Mouse (Mus musculus) lung, adult 10 weeks (tissue): ENCODE data around the gene Krtap1-3. TPM values are rescaled to one million over a fixed set of nuclear protein-coding genes. Genes with fewer than 3 reads are reported as not detected.

ENCODE experiments used
- polyA plus RNA-seq: library from polyadenylated mRNA; stranded (reverse); fragments of 350-450 nt; fragmentation: Illumina TruSeq; extraction: RNeasy Lipid Tissue Mini Kit (QIAGEN cat#74804); gene quantifications from one replicate; pipeline ENCODE4 v1.2.3, GENCODE M21; 2014; ENCODE audit warnings: low read depth, low replicate concordance; ENCODE audit not compliant: insufficient read depth

The Krtap1-3 gene
- polyA plus RNA-seq = not detected

GRCm38 (mm10) chr11:99590981-99591380 is at the start of gene Krtap1-3:
Gene Krtap1-3 (minus strand): TSS chr11:99591339.

GRCm38 (mm10) chr11:99634653-99635134 is 43.6 kb upstream of the Krtap1-3 start, which contains the start of gene Krtap4-2:
Gene Krtap4-2 (minus strand): TSS chr11:99635084.

DNA sequence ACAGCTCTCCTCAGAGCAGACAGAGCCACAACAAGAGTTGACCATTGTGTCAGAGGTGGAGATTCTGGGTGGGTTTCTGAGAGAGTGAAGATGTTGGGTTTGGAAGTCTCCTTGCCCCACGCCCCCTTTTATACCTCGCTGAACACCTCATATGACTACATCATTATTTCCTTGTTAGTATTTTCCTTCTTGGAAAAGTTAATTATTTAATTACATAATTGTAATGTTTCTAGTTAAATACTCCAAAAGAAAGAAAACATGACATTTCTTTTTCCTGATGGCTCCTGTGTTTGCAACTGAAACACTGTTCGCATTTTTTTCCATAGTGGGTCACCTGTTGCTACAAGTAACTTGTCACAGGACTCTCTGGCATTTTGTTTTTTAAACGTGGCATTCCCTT is 37.0 kb upstream of the Krtap1-3 start, which contains the start of gene Krtap4-1:
Gene Krtap4-1 (minus strand): TSS at position 101 of the 400 bp plus-strand sequence.

GRCm38 (mm10) chr11:99620335-99620734 is 29.2 kb upstream of the Krtap1-3 start, which contains the start of gene Gm11562:
Gene Gm11562 (minus strand): TSS chr11:99620435.

DNA sequence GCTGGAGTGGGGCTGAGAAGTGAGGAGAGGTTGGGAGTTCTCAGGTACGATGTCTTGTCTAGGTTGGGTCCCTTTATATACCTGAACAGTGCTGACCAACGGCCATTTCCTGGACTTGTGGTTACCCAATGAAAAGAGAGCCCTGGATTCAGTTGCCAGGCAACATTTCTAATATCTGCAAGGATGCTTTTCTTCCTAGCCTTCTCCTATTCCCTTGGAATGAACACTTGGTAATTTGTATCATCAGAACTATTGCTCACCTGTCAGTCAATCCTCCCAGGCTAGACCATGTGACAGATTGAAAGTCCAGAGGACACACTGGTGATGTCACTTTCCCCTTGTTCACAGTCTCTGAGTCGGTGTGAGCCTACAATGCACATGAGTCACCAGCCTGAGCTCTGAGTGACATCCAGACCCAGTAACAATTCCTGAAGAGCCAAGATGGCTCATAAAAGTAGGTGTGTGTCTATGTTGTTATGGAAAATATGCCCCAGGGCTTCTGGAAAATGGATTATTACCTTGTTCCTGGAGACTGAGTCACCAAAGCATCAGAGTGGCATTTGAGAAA is 23.7 kb upstream of the Krtap1-3 start, which contains the start of gene Krtap2-4:
Gene Krtap2-4 (minus strand): TSS at position 51 of the 568 bp plus-strand sequence.

GRCm38 (mm10) chr11:99610089-99610488 is 18.9 kb upstream of the Krtap1-3 start, which contains the start of gene Gm11937:
Gene Gm11937 (minus strand): TSS chr11:99610189.

DNA sequence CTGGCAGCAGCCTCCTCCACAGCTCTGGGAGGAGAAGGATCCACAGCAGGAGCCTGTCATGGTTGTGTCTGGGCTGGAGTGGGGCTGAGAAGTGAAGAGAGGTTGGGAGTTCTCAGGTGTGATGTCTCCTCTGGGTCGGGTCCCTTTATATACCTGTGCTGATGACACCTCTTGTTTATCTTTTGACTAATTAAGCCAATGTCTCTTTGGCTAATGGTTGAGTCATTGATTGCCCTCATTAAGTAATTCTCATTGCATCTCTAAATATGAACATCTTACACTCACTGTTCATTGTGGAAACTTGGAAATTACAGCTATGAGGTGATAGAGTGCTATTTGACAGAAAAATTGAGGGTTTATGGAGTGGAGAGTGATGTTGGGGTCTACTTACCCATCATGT is 12.1 kb upstream of the Krtap1-3 start, which contains the start of gene Gm11938:
Gene Gm11938 (minus strand): TSS at position 101 of the 400 bp plus-strand sequence.

GRCm38 (mm10) chr11:99597742-99598141 is 6.6 kb upstream of the Krtap1-3 start, which contains the start of gene Krtap9-3:
Gene Krtap9-3 (minus strand): TSS chr11:99598105.

DNA sequence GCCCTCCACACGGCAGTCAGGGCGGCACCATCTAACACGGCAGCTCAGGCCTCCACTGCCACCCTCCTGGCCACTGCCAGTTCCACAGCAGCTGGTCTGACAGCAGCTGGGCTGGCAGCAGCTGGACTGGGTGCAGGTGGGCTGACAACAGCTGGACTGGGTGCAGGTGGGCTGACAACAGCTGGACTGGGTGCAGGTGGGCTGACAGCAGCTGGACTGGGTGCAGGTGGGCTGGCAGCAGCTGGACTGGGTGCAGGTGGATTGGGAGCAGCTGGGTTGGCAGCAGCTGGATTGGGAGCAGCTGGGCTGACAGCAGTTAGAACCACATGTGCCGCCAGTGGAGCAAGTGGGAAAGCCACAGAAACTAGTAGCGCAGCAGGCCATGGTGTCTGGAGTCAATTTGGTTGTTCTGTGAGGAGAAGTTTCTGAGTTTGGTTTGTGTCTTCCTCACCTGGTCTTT is 7.9 kb downstream of the Krtap1-3 start, which contains the start of gene Krtap1-4:
Gene Krtap1-4 (minus strand): TSS at position 410 of the 460 bp plus-strand sequence.

GRCm38 (mm10) chr11:99580636-99581035 is 10.5 kb downstream of the Krtap1-3 start, which contains the start of gene Krtap1-5:
Gene Krtap1-5 (minus strand): TSS chr11:99581016.

DNA sequence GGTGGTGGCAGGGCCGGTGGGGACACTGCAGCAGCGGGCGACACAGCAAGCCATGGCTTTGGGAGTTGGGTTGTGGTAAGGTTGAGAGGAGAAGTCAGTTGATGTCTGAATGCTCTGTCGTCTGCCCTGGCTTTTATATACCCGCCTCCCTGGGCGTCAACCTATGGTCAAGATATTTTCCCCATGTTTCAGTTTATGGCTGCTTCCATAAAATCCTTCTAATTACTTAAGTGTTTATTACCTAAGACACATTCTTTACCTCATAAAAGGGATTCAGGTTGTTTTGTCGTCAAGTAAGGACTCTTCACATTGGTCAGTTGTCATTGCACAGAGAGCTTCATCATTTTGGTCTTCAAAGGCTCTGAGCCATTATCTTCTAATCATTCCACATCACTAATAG is 24.6 kb downstream of the Krtap1-3 start, which contains the start of gene Krtap3-1:
Gene Krtap3-1 (minus strand): TSS at position 101 of the 400 bp plus-strand sequence.

GRCm38 (mm10) chr11:99559366-99559765 is 31.8 kb downstream of the Krtap1-3 start, which contains the start of gene Gm11939:
Gene Gm11939 (minus strand): TSS chr11:99559466.

GRCm38 (mm10) chr11:99556753-99557152 is 34.4 kb downstream of the Krtap1-3 start, which contains the start of gene Krtap3-2:
Gene Krtap3-2 (minus strand): TSS chr11:99556853.

GRCm38 (mm10) chr11:99550765-99551164 is 40.4 kb downstream of the Krtap1-3 start, which contains the start of gene Krtap3-3:
Gene Krtap3-3 (minus strand): TSS chr11:99550865.

Other genes with a start within 250 kb of the Krtap1-3 start
- not detected for gene Krt27, start 240.2 kb downstream of the Krtap1-3 start, polyA plus RNA-seq
- not detected for gene Krt28, start 216.4 kb downstream of the Krtap1-3 start, polyA plus RNA-seq
- 7.6 TPM for gene Krt10, start 202.0 kb downstream of the Krtap1-3 start, polyA plus RNA-seq
- not detected for gene Krt12, start 169.1 kb downstream of the Krtap1-3 start, polyA plus RNA-seq
- not detected for gene Krt20, start 153.2 kb downstream of the Krtap1-3 start, polyA plus RNA-seq
- gene Krt23, start 98.2 kb downstream of the Krtap1-3 start, polyA plus RNA-seq = 18.8 TPM
- gene Krt39, start 70.0 kb downstream of the Krtap1-3 start, polyA plus RNA-seq = not detected
- not detected for gene Krt40, start 48.2 kb downstream of the Krtap1-3 start, polyA plus RNA-seq
- gene Krtap3-3, start 40.5 kb downstream of the Krtap1-3 start, polyA plus RNA-seq = not detected
- not detected for gene Krtap3-2, start 34.5 kb downstream of the Krtap1-3 start, polyA plus RNA-seq
- gene Gm11939, start 31.9 kb downstream of the Krtap1-3 start, polyA plus RNA-seq = not detected
- not detected for gene Krtap3-1, start 24.7 kb downstream of the Krtap1-3 start, polyA plus RNA-seq
- gene Krtap1-5, start 10.3 kb downstream of the Krtap1-3 start, polyA plus RNA-seq = not detected
- gene Krtap1-4, start 7.7 kb downstream of the Krtap1-3 start, polyA plus RNA-seq = not detected
- gene Krtap9-3, start 6.8 kb upstream of the Krtap1-3 start, polyA plus RNA-seq = not detected
- gene Gm11938, start 12.0 kb upstream of the Krtap1-3 start, polyA plus RNA-seq = not detected
- gene Gm11937, start 18.9 kb upstream of the Krtap1-3 start, polyA plus RNA-seq = not detected
- not detected for gene Krtap2-4, start 23.5 kb upstream of the Krtap1-3 start, polyA plus RNA-seq
- not detected for gene Gm11562, start 29.1 kb upstream of the Krtap1-3 start, polyA plus RNA-seq
- gene Krtap4-1, start 36.9 kb upstream of the Krtap1-3 start, polyA plus RNA-seq = not detected
- not detected for gene Krtap4-2, start 43.7 kb upstream of the Krtap1-3 start, polyA plus RNA-seq
- not detected for gene Krtap4-7, start 52.8 kb upstream of the Krtap1-3 start, polyA plus RNA-seq
- gene Gm11555, start 58.9 kb upstream of the Krtap1-3 start, polyA plus RNA-seq = not detected
- not detected for gene Gm11563, start 67.6 kb upstream of the Krtap1-3 start, polyA plus RNA-seq
- not detected for gene Krtap4-6, start 74.6 kb upstream of the Krtap1-3 start, polyA plus RNA-seq
- not detected for gene Gm14190, start 99.4 kb upstream of the Krtap1-3 start, polyA plus RNA-seq
- gene Gm14180, start 143.0 kb upstream of the Krtap1-3 start, polyA plus RNA-seq = not detected
- not detected for gene Gm11595, start 181.6 kb upstream of the Krtap1-3 start, polyA plus RNA-seq
- not detected for gene Krtap4-8, start 189.4 kb upstream of the Krtap1-3 start, polyA plus RNA-seq
- gene Krtap4-9, start 193.9 kb upstream of the Krtap1-3 start, polyA plus RNA-seq = not detected
- not detected for gene Gm11596, start 202.1 kb upstream of the Krtap1-3 start, polyA plus RNA-seq
- gene Gm11569, start 207.6 kb upstream of the Krtap1-3 start, polyA plus RNA-seq = not detected
- not detected for gene Gm11554, start 213.1 kb upstream of the Krtap1-3 start, polyA plus RNA-seq
- not detected for gene Krtap4-13, start 218.6 kb upstream of the Krtap1-3 start, polyA plus RNA-seq
- gene Gm11564, start 224.3 kb upstream of the Krtap1-3 start, polyA plus RNA-seq = not detected
- not detected for gene 2300003K06Rik, start 246.7 kb upstream of the Krtap1-3 start, polyA plus RNA-seq